Mouse (Mus musculus) frontal cortex, postnatal 25 days (tissue): Measurements from ENCODE around the gene Inip.

ENCODE experiments used
- DNase-seq, 2 experiments: peaks; one replicate each; pipeline ENCODE4 v3.0.0; 2022; ENCODE audit warnings: low spot score in 2 of 2

Inip gene

DNA sequence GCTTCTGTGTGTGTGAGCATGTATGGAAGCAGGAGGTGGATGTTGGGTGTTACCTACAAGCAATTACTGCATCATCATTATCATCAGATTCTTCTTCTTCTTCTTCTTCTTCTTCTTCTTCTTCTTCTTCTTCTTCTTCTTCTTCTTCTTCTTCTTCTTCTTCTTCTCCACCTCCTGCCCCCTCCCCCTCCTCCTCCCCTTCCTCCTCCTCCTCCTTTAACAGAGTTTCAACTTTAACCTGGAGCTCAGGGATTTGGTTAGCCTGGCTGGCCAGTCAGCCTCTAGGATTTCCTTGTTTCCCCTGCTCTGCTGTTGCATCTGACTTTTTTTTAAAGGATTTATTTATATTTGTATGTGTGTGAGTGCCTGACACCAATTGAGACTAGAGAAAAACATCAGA, at the start of gene Inip:
TSS of gene Inip (minus strand) at position 101 of the 400 bp plus-strand sequence.
- DNase-seq = no peak

DNA sequence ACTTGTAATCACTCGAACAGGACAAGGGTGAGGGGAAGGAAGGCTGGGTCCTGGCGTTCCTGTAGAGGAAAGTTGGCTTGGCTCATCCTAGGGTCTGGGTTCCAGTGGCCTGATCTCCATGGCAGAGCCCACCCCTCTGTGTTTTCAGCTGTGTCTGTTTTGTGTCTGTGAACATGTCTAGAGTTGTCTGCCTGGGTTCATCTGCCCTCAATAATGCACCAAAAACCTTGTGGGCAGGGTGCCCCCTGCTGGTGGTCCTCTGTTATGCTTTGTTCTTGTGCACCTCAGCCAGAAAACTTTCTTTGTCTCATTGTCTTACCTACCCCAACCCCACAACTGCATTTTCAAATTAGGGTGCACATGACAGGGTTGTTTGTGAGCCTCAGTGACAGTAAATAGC, 48.8 kb upstream of the Inip start:
- DNase-seq = peak; percentile 53 to 54

DNA sequence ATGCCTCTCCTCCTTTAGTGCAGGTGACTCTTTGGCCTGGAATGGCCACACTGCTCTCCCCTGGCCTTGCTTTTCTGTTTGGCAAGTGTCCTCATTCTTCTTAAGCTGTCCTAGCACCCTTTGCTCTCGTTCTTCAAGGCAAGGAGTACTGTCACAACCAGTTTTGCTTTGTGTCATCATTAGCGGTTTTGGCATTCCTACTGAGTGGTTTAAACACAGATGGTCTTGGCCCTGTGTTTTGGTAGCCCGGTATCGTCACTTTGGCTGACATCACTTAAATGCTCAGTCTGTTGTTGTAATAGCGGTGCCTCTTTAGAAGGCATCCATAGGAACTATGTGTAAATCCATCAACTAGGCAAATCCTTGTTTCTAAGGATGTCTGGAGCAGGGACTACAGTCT, 46.1 kb upstream of the Inip start:
- no peak for DNase-seq

DNA sequence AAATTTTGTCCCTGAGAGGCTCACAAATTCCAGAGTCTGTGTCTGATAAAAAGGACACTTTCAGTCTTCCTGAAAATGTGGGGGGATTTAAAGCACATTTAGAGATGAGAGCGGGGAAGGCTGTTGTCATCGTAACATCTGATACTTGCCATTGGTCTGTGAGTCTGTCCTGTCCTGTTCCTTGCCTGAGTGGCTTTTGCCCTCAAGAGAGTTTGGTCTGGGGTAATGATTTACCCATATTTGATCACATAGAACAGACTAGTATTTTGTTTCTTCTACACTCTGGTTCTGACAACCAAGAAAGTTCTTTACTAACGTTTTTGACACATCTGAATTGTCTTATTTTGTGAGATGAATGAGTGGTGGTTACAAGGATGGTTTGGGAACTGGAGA, 43.9 kb upstream of the Inip start:
- DNase-seq = no peak

GRCm38 (mm10) chr4:59844460-59845244, 43.3 kb upstream of the Inip start:
- DNase-seq = no peak

DNA sequence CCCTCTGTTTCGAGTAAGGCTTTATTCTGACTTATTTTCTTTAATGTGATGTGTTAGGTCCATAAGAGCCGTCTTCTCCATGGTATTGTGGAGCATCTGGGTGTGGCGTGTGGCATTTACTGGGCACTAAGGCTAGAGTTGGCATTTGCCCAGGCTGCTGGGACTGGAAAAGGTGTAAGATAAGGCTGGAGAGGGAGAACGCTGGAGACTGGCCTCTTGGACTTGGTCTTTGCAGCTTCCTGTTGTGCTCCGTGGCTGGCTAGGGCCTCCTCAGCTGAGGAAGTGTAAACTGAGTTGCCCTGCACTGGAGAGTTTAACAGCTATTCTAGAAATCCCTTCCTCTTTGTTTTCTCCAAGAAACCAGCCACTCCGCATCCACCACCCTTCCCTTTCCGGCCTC, 36.3 kb upstream of the Inip start:
- no peak for DNase-seq

GRCm38 (mm10) chr4:59832810-59833209, 31.4 kb upstream of the Inip start:
- no peak for DNase-seq

DNA sequence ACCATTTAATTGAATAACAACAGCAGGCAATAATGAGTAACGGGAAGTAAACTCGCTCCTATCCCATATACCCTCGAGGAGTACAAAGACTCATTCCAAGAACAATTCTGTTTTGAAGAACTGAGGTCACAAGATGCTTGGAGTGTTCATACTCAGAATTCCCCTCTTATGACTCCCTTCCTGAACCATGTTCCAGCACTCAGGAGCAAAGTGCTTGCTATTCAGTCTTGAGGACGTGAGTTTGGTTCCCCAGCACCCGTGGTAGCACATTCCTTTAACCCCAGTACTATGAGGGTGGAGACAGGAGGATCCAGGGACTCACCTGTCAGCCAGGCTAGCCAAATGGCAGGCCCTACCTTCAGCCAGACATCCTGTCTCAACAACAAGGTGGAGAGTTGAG, 29.6 kb upstream of the Inip start:
- DNase-seq = no peak

DNA sequence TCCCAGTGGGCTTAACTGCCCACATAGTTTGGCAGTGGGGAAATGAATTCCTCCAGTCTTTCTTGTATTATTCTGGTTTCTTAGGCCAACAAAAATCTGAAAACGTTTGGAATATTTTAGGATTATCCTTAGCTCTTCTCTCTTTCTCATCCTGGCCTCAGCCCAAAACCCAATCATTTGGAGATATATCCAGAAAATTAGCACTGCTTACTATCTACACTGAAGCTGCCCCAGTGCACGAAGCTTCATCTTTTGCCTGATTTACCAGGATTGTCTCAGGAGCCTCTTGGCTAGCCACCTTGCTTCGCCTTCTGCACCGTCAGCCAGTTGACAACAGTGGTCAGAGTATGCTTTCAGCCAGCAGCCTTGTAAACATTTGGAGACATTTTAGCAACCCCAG, 27.7 kb upstream of the Inip start:
- no peak for DNase-seq

GRCm38 (mm10) chr4:59826381-59826780, 25.0 kb upstream of the Inip start:
- DNase-seq = no peak

DNA sequence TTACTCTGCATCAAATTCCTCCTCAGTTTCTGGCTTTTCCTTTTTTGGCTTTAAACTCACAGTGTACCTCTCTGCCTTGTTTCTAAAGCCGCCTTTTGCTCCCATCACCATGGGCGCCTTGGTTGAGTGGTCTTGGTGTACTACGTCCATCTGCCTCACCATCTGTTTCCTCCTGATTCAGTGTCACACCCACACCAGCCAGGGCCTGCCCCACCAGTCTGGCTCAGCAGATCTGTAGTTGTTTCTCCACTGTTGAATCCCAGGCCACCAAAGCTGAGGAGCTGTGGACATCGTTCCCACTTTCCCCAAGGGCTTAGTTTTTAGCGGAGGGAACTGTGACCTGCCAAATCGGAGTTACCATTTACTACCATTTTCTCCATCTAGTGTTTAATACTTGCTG, 24.2 kb upstream of the Inip start:
- no peak for DNase-seq

- no peak for DNase-seq
Observed at GRCm38 (mm10) chr4:59824860-59825259, 23.5 kb upstream of the Inip start.

- no peak for DNase-seq
Observed at GRCm38 (mm10) chr4:59823470-59823869, 22.1 kb upstream of the Inip start.

DNA sequence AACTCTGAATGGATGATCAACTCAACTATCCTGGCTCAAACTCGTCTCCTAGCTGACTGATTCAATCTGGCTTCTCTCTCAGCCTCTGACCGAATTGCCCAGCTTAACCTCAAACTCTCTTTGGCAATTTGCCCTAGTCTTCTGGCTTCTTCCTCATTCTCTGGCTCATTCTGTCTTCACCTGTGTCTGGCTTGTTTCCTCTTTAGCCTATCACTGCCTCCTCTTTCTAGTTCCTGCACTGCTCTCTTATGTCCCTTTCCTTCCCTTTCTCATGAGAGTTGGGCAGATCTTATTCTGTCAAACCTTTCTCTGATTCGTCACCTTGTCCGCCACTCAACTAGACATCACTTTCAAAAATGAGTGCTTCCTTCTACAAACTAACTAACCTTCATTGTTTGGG, 20.7 kb upstream of the Inip start:
- no peak for DNase-seq

DNA sequence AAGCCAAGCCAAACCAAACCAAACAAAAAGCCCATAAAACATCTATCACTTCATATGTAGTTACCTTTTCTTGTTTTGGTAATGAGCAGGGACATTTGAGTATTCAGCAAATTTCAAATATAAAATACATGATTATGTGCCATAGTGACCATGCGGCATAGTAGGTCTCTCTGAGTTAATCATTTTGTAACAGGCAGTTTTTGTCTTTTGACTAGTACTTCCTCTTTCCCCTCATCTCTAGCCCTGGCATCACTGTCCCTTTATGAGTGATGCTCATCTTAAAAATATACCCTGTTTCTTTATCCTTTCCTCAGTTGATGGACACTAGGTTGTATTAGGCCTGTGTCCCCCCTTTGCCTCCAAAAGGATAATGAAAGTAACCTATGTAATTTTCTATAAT, 20.1 kb upstream of the Inip start:
- DNase-seq = no peak

GRCm38 (mm10) chr4:59819477-59820022, 18.2 kb upstream of the Inip start:
- DNase-seq = no peak

DNA sequence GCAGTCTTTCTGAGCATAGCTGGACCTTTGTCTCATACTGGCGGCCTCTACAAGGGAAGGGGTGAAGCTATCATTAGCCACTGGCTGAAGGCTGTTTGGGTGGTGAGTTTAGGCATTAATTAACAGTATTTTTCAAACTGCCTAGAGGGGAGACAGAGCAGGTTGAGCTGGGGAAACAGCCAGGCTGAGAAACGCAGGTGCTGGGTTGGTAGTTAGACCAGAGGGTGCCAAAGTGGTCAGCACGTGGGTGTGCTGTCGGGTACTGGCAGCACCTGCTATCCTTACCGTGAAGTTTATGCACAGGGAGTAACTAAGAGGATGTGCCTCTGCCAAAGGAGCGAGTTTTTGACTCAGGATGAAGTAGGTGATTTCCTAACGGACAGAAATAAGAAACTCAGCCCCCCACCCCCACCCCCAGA, 17.7 kb upstream of the Inip start:
- DNase-seq = no peak

DNA sequence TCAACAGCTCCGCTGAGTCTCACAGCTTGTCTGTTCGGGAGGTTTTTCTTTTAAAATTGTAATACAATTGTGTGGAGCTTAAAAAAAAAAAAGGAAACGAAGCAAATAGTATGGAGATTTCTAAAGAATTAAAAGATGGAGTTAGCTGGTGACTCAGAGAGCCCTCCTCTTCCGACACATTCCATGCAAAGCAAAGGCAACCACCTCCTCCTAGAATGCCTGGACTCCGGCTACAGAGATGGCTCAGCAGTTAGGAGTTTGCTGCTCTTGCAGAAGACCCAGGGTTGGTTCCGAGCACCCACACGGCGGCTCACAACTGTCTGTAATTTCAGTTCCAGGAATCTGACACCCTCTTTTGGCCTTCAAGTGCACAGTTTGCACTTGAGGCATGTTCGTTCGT, 17.1 kb upstream of the Inip start:
- no peak for DNase-seq

GRCm38 (mm10) chr4:59817790-59818189, 16.4 kb upstream of the Inip start:
- DNase-seq = no peak

DNA sequence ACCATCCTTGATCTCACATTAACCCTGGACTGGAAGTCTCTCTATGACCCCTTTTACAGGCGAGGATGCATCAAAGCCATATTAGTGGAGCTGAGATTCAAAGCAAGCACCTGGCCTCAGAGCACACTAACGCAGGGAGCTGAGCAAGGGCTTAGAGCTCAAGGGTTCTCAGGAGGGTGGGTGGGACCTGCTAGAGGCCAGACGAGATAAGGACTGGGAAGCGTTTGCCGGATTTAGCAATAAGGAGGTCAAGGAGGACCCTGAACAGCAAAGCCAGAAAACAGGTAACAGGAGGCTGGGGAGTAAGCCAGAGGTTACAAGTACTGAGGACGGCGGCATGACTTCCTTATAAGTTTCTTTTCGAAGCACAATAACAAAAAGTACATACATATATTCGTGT, 15.1 kb upstream of the Inip start:
- no peak for DNase-seq

DNA sequence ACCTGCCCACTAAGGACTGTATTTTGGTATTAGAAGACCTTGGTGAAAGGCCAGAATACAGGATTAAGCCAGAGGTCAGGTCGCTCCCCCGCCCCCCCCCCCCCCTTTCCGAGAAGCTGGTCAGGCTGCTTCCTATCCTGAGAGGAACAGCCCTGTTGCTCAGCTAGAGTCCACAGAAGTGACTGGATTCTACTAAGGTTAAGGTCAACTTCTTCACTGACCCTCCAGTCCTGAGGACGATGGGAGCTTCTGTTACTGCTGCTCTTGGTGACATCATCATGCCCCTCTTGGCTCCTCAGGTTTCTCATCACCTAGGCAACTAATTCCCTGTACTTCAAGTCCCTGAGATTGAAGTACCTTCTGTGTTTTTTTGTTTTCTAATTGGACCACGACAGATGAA, 14.6 kb upstream of the Inip start:
- no peak for DNase-seq

DNA sequence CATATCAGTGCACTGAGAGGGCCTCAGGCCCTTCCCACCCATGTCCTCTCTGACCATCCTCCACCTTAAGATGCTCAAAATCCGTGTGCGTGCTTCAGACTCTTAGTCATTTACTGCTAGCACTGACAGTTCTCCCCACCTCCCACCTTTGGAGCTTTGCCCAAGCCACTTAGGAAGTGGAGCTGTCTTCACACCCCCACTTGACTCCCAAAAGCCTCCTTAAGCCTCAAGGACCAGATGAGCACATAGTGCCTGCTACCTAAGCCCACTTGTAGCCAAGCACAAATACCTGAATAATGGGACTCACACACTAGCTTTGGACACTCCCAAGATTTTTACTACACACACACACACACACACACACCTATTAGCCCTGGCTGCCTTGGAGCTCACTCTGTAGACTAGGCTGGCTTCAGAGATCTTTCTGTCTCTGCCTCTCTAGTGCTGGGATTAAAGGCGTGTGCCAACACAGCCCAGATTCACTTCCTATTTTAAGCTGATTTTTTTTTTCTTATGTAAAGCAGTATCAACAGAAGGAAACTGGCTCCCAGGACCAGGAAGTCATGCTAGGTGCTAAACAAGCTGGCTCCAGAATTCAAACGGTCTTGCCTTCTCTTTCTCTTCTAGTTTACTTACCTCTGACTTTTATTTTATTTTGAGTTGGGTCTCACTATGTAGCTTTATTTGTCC, 13.9 kb upstream of the Inip start:
- DNase-seq = no peak

- no peak for DNase-seq
Observed at GRCm38 (mm10) chr4:59814094-59814493, 12.7 kb upstream of the Inip start.
